Mouse (Mus musculus) heart, embryonic 12.5 days (tissue): Measurements from ENCODE around the gene Suco. TPM values are rescaled to one million over a fixed set of nuclear protein-coding genes. Genes with fewer than 3 reads are reported as not detected.

ENCODE experiments used
- ATAC-seq: fragments of 200-750 bp; cut with Nextera tagmentation; 2 replicates; pipeline ENCODE4 v1.8.0; 2017; ENCODE audit warnings: moderate TSS enrichment, moderate library complexity; ENCODE audit not compliant: insufficient number of reproducible peaks, low FRiP score
- H3K27ac ChIP-seq: fragments of 300-500 bp; sonication (generic); 2 replicates; pipeline ENCODE4 v1.5.1; 2016; ENCODE audit warnings: mild to moderate bottlenecking, moderate library complexity; ENCODE audit not compliant: poor library complexity, severe bottlenecking
- H3K27me3 ChIP-seq: fragments of 300-500 bp; sonication (generic); replicated peaks from 2 replicates; pipeline ENCODE4 v1.6.1; 2016; ENCODE audit warnings: mild to moderate bottlenecking, moderate library complexity
- H3K36me3 ChIP-seq: fragments of 300-500 bp; sonication (generic); 2 replicates; pipeline ENCODE4 v1.6.1; 2016; ENCODE audit warnings: mild to moderate bottlenecking, moderate library complexity
- H3K4me1 ChIP-seq: fragments of 300-500 bp; sonication (generic); replicated peaks from 2 replicates; pipeline ENCODE4 v1.6.1; 2016; ENCODE audit warnings: mild to moderate bottlenecking
- H3K4me2 ChIP-seq: fragments of 300-500 bp; sonication (generic); 2 replicates; pipeline ENCODE4 v1.6.1; 2016; ENCODE audit warnings: mild to moderate bottlenecking, moderate library complexity
- H3K4me3 ChIP-seq: fragments of 300-500 bp; sonication (generic); 2 replicates; pipeline ENCODE4 v1.5.1; 2016; ENCODE audit warnings: mild to moderate bottlenecking
- H3K9ac ChIP-seq: fragments of 300-500 bp; sonication (generic); 2 replicates; pipeline ENCODE4 v1.6.1; 2016; ENCODE audit warnings: mild to moderate bottlenecking, moderate library complexity
- H3K9me3 ChIP-seq: fragments of 300-500 bp; sonication (generic); replicated peaks from 2 replicates; pipeline ENCODE4 v1.6.1; 2016; ENCODE audit warnings: mild to moderate bottlenecking, moderate library complexity
- WGBS: fragments of 180-500 bp; shearing (Covaris S2); methylation state at CpG from one replicate; pipeline ENCODE4 v1.1.7; 2016; 5-methylcytosine and 5-hydroxymethylcytosine counted together
- polyA plus RNA-seq: library from polyadenylated mRNA; unstranded; fragments of >200 nt; fragmentation: Nextera tagmentation; extraction: Ambion mirVana; gene quantifications from 2 replicates; pipeline ENCODE4 v1.2.1, GENCODE M21; 2016

Suco gene
- polyA plus RNA-seq, 1 experiment from 2014 or later: 26.2 TPM

- H3K36me3 ChIP-seq: no peaks in the 10 kb centered on the region
- 51% methylated on average over 4 of the region's 4 CpGs for WGBS
- H3K4me1 ChIP-seq: peaks cover 16% of the 10 kb centered on the region
- no peak for ATAC-seq
- no peak overlapping the region for H3K4me2 ChIP-seq
- no peaks in the 10 kb centered on the region for H3K27me3 ChIP-seq
- no peak overlapping the region for H3K27ac ChIP-seq
- H3K9me3 ChIP-seq: no peaks in the 10 kb centered on the region
- H3K4me3 ChIP-seq: no peak overlapping the region
- no peak overlapping the region for H3K9ac ChIP-seq
These were observed 36.6 kb upstream of the Suco start for GRCm38 (mm10) chr1:161912940-161913647.

- no peak overlapping the region for H3K27ac ChIP-seq
- 86% methylated on average over 8 of the region's 8 CpGs for WGBS
- H3K4me3 ChIP-seq: no peak overlapping the region
- no peaks in the 10 kb centered on the region for H3K27me3 ChIP-seq
- H3K9ac ChIP-seq: no peak overlapping the region
- H3K9me3 ChIP-seq: no peaks in the 10 kb centered on the region
- H3K36me3 ChIP-seq: no peaks in the 10 kb centered on the region
- H3K4me1 ChIP-seq: peaks cover 17% of the 10 kb centered on the region
- no peak for ATAC-seq
- no peak overlapping the region for H3K4me2 ChIP-seq
These were observed 32.6 kb upstream of the Suco start for GRCm38 (mm10) chr1:161909074-161909473.

- Histone ChIP-seq H3K27me3 (no peaks in the 10 kb centered on the region), H3K9me3 (no peaks in the 10 kb centered on the region), H3K27ac (peak overlapping the region; percentile 20; the same call in 1 of the 2 replicates), H3K4me2 (no peak overlapping the region), H3K4me3 (no peak overlapping the region), H3K4me1 (peaks cover 8% of the 10 kb centered on the region; the same call in 1 of the 2 replicates), H3K36me3 (no peaks in the 10 kb centered on the region), H3K9ac (no peak overlapping the region)
- WGBS: 5% methylated on average over 2 of the region's 2 CpGs
- no peak for ATAC-seq
These were observed 31.4 kb upstream of the Suco start for GRCm38 (mm10) chr1:161907795-161908457.

GRCm38 (mm10) chr1:161907111-161907510 lies 30.6 kb upstream of the Suco start:
- WGBS: 85% methylated on average over 4 of the region's 4 CpGs
- Histone ChIP-seq H3K9ac (no peak overlapping the region), H3K4me1 (peaks cover 7% of the 10 kb centered on the region; the same call in 1 of the 2 replicates), H3K4me2 (no peak overlapping the region), H3K27ac (no peak overlapping the region), H3K9me3 (no peaks in the 10 kb centered on the region), H3K4me3 (no peak overlapping the region), H3K36me3 (no peaks in the 10 kb centered on the region), H3K27me3 (no peaks in the 10 kb centered on the region)
- no peak for ATAC-seq

GRCm38 (mm10) chr1:161902692-161903452 lies 26.4 kb upstream of the Suco start:
- ATAC-seq: no peak
- WGBS: 68% methylated on average over 9 of the region's 9 CpGs

GRCm38 (mm10) chr1:161900129-161900528 lies 23.6 kb upstream of the Suco start:
- ATAC-seq: no peak
- Histone ChIP-seq H3K27ac (no peak overlapping the region), H3K9ac (no peak overlapping the region), H3K36me3 (no peaks in the 10 kb centered on the region), H3K4me1 (peaks cover 3% of the 10 kb centered on the region; the same call in 1 of the 2 replicates), H3K4me2 (no peak overlapping the region), H3K27me3 (no peaks in the 10 kb centered on the region), H3K9me3 (no peaks in the 10 kb centered on the region), H3K4me3 (no peak overlapping the region)
- 60% methylated on average over 2 of the region's 2 CpGs for WGBS

More at GRCm38 (mm10) chr1:161902692-161903452, 26.4 kb upstream of the Suco start:
- H3K36me3 ChIP-seq: no peaks in the 10 kb centered on the region
- H3K9me3 ChIP-seq: no peaks in the 10 kb centered on the region
- H3K4me3 ChIP-seq: no peak overlapping the region
- no peak overlapping the region for H3K4me2 ChIP-seq
- peaks cover 3% of the 10 kb centered on the region; the same call in 1 of the 2 replicates for H3K4me1 ChIP-seq
- no peaks in the 10 kb centered on the region for H3K27me3 ChIP-seq
- H3K27ac ChIP-seq: no peak overlapping the region
- no peak overlapping the region for H3K9ac ChIP-seq

- Histone ChIP-seq H3K27ac (no peak overlapping the region), H3K4me2 (no peak overlapping the region), H3K9ac (no peak overlapping the region), H3K9me3 (no peaks in the 10 kb centered on the region), H3K4me3 (no peak overlapping the region), H3K27me3 (no peaks in the 10 kb centered on the region), H3K36me3 (no peaks in the 10 kb centered on the region), H3K4me1 (peaks cover 19% of the 10 kb centered on the region)
- ATAC-seq: no peak
- 77% methylated on average over 8 of the region's 8 CpGs for WGBS
These were observed 20.8 kb upstream of the Suco start for GRCm38 (mm10) chr1:161897235-161897634.

GRCm38 (mm10) chr1:161896130-161896529 lies 19.6 kb upstream of the Suco start:
- Histone ChIP-seq H3K4me2 (no peak overlapping the region), H3K27ac (no peak overlapping the region), H3K9me3 (no peaks in the 10 kb centered on the region), H3K4me3 (no peak overlapping the region), H3K36me3 (no peaks in the 10 kb centered on the region), H3K27me3 (no peaks in the 10 kb centered on the region), H3K9ac (no peak overlapping the region), H3K4me1 (peaks cover 19% of the 10 kb centered on the region)
- WGBS: 61% methylated on average over 10 of the region's 10 CpGs
- ATAC-seq: peak; percentile 41; the same call in 1 of the 2 replicates

- Histone ChIP-seq H3K4me2 (no peak overlapping the region), H3K27ac (peak overlapping the region; percentile 5; the same call in 1 of the 2 replicates), H3K36me3 (no peaks in the 10 kb centered on the region), H3K27me3 (no peaks in the 10 kb centered on the region), H3K4me1 (peaks cover 19% of the 10 kb centered on the region), H3K9ac (no peak overlapping the region), H3K9me3 (no peaks in the 10 kb centered on the region), H3K4me3 (no peak overlapping the region)
- no peak for ATAC-seq
- WGBS: 91% methylated on average over 3 of the region's 3 CpGs
These were observed 18.5 kb upstream of the Suco start for GRCm38 (mm10) chr1:161895014-161895413.

- peaks cover 19% of the 10 kb centered on the region for H3K4me1 ChIP-seq
- no peaks in the 10 kb centered on the region for H3K9me3 ChIP-seq
- ATAC-seq: peak; percentile 94
- H3K36me3 ChIP-seq: no peaks in the 10 kb centered on the region
- H3K4me3 ChIP-seq: no peak overlapping the region
- 13% methylated on average over 2 of the region's 2 CpGs for WGBS
- H3K4me2 ChIP-seq: no peak overlapping the region
- H3K27me3 ChIP-seq: no peaks in the 10 kb centered on the region
- H3K27ac ChIP-seq: peak overlapping the region; percentile 60; the same call in 1 of the 2 replicates
- H3K9ac ChIP-seq: no peak overlapping the region
These were observed 18.1 kb upstream of the Suco start for GRCm38 (mm10) chr1:161894553-161894952.

- WGBS: 30% methylated on average over 2 of the region's 2 CpGs
- H3K4me3 ChIP-seq: no peak overlapping the region
- H3K36me3 ChIP-seq: no peaks in the 10 kb centered on the region
- peak; percentile 52 for ATAC-seq
- H3K27me3 ChIP-seq: no peaks in the 10 kb centered on the region
- H3K4me2 ChIP-seq: no peak overlapping the region
- no peak overlapping the region for H3K9ac ChIP-seq
- no peak overlapping the region; the same call in 1 of the 2 replicates for H3K27ac ChIP-seq
- H3K4me1 ChIP-seq: peaks cover 19% of the 10 kb centered on the region
- no peaks in the 10 kb centered on the region for H3K9me3 ChIP-seq
These were observed 17.6 kb upstream of the Suco start for GRCm38 (mm10) chr1:161894126-161894525.
